Mouse (Mus musculus): ENCODE data around the gene Sod2. TPM values are rescaled to one million over a fixed set of nuclear protein-coding genes. Genes with fewer than 3 reads are reported as not detected.
A peak's percentile ranks its signal among the peaks of the same experiment; 100 is the strongest.
"Not testable (repeated sequence)": the region's sequence is repeated elsewhere in the genome, so short reads cannot be mapped to it uniquely, and the experiment has no call there.

Sod2 gene
- polyA plus RNA-seq, 1 experiment from 2014 or later, result 308 TPM

- not testable (repeated sequence) for H3K27me3 ChIP-seq (ENCODE audit: control insufficient read depth, insufficient read depth, low read length); H3K9me3 ChIP-seq (replicated peaks; ENCODE audit: control insufficient read depth, low read length); H3K4me3 ChIP-seq (ENCODE audit: low read depth, low read length); ATAC-seq (replicated peaks; ENCODE audit: insufficient number of reproducible peaks, low FRiP score, low TSS enrichment); H3K4me2 ChIP-seq; H3K9ac ChIP-seq (ENCODE audit: low read depth, low read length); H3K27ac ChIP-seq (ENCODE audit: low read depth, low read length); H3K36me3 ChIP-seq (ENCODE audit: control insufficient read depth, insufficient read depth, low read length); H3K4me1 ChIP-seq (ENCODE audit: control insufficient read depth, insufficient read depth, low read length)
- WGBS (ENCODE audit: insufficient replicate concordance), result 6% methylated on average over 3 of the region's 4 CpGs
These were observed 37.4 kb downstream of the Sod2 start for GRCm38 (mm10) chr17:13043846-13044673.

DNA sequence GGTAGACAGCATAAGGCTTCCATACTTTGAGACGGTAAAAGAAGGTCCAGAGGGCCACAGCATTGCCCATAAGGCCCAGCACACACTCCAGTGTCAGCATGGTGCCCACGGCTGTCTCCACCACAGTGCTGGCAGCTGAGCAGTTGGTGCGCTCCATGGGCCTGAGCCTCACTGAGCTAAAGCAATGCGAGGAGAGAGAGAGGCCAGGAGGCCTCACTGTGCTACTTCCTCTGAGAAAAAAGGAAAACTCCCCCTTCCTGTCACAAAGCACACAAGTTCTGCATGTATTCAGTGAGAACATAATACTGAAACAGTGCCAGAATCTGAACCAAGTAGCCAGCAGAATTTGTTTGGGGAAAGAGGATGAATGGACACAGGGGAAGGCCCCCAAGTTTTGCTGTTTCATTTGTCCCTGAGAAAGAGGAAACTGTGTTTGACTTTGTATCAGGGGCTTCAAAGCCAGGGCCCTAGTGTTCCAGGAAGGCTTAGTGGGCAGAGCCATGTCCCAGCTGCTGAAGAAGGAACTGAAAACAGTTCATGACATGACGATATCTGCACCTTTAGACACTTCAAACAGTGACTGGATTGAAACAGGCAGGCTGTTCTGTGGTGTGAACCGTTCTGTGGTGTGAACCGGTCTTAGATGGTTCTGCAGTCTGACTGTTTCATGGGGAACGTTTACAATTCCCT is 45.6 kb downstream of the Sod2 start, which contains the start of gene Gpr31b:
Gene Gpr31b, minus strand, starts transcription at position 173 of the 690 bp plus-strand sequence.
- not testable (repeated sequence) for H3K4me2 ChIP-seq; H3K27me3 ChIP-seq (ENCODE audit: control insufficient read depth, insufficient read depth, low read length); H3K4me3 ChIP-seq (ENCODE audit: low read depth, low read length); ATAC-seq (replicated peaks; ENCODE audit: insufficient number of reproducible peaks, low FRiP score, low TSS enrichment); H3K27ac ChIP-seq (ENCODE audit: low read depth, low read length); H3K36me3 ChIP-seq (ENCODE audit: control insufficient read depth, insufficient read depth, low read length); H3K4me1 ChIP-seq (ENCODE audit: control insufficient read depth, insufficient read depth, low read length); H3K9ac ChIP-seq (ENCODE audit: low read depth, low read length); H3K9me3 ChIP-seq (replicated peaks; ENCODE audit: control insufficient read depth, low read length)
- no CpG with 5 or more reads among the region's 8 CpGs for WGBS (ENCODE audit: insufficient replicate concordance)

DNA sequence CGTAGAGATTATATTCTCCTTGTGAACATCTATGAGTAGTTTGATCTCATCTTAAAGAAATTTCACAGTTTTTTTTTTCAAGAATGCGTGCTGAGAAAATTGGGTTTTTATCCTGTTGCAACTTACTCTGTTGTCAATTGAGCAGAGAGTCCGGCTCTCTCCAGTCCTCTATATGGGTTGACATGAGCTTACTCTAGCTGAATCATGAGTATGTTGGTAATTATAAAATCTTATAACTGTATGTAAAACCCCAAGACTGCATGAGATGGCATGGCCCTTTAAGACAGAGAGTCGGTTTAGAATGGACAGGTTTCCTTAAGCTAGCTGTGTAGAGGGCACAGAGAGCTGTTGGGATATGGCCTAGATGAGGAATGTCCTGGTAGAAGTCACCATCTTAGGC is 54.2 kb downstream of the Sod2 start, which contains the start of gene Tcp10b:
Gene Tcp10b, plus strand, starts transcription at position 301 of the 400 bp plus-strand sequence.
- H3K9ac ChIP-seq (ENCODE audit: low read depth, low read length); H3K4me3 ChIP-seq (ENCODE audit: low read depth, low read length); H3K27me3 ChIP-seq (ENCODE audit: control insufficient read depth, insufficient read depth, low read length); H3K4me2 ChIP-seq; H3K4me1 ChIP-seq (ENCODE audit: control insufficient read depth, insufficient read depth, low read length); H3K9me3 ChIP-seq (replicated peaks; ENCODE audit: control insufficient read depth, low read length); ATAC-seq (replicated peaks; ENCODE audit: insufficient number of reproducible peaks, low FRiP score, low TSS enrichment); H3K27ac ChIP-seq (ENCODE audit: low read depth, low read length); H3K36me3 ChIP-seq (ENCODE audit: control insufficient read depth, insufficient read depth, low read length): not testable (repeated sequence)
- WGBS (ENCODE audit: insufficient replicate concordance), result 81% methylated on average over 4 of the region's 4 CpGs

DNA sequence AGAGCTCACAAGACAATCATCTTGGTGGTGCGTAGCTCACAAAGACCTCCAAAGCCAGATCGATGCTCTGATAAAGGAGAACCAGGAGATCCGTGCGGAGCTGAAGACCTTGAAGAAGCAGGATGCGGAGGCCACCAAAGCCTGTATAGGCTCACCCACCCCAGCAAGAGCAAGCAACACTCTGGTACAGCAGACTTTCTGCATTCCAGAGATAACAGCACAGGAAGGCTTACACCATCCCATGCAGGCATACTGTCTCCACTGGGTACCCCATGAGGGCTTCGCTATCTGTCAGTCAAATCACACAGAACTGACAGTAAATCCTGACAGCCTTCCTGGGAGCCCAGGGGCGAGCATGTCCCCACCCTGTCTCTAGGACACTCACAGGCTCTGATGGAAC is 56.2 kb downstream of the Sod2 start:
- WGBS (ENCODE audit: insufficient replicate concordance), result 39% methylated on average over 2 of the region's 7 CpGs
- not testable (repeated sequence) for H3K9me3 ChIP-seq (replicated peaks; ENCODE audit: control insufficient read depth, low read length); H3K27me3 ChIP-seq (ENCODE audit: control insufficient read depth, insufficient read depth, low read length); H3K36me3 ChIP-seq (ENCODE audit: control insufficient read depth, insufficient read depth, low read length); H3K27ac ChIP-seq (ENCODE audit: low read depth, low read length); H3K4me2 ChIP-seq; H3K4me1 ChIP-seq (ENCODE audit: control insufficient read depth, insufficient read depth, low read length); H3K4me3 ChIP-seq (ENCODE audit: low read depth, low read length); H3K9ac ChIP-seq (ENCODE audit: low read depth, low read length)
- 0 out of 2 replicates have a peak, but pooled peaks have one; percentile 31 for ATAC-seq (replicated peaks; ENCODE audit: insufficient number of reproducible peaks, low FRiP score, low TSS enrichment)

DNA sequence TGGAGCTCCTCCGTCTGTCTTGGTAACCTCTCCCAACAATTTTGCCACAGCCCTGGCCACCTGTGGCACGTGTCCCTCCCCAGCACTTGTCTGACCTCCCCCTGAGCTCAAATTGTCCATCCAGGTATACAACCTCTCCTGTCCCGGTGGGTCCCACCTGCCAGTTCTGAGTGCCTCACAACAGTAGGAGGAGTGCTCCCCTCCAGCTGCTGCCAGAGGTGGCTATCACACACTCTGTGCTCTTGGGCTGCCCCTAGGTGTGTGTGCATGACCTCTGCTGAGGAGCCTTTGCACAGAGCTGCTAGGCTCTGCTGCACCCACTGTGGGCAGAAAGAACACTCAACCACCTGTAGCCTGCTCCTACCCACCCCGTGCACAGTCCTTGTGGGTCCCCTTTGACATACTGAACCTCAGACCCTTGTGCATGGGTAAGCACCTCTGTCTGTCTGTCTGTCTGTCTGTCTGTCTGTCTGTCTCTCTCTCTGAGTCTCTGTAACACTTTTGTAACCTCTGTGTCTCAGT is 61.3 kb downstream of the Sod2 start:
- not testable (repeated sequence) for H3K27me3 ChIP-seq (ENCODE audit: control insufficient read depth, insufficient read depth, low read length); H3K27ac ChIP-seq (ENCODE audit: low read depth, low read length); H3K4me2 ChIP-seq; H3K4me3 ChIP-seq (ENCODE audit: low read depth, low read length); ATAC-seq (replicated peaks; ENCODE audit: insufficient number of reproducible peaks, low FRiP score, low TSS enrichment); H3K9me3 ChIP-seq (replicated peaks; ENCODE audit: control insufficient read depth, low read length); H3K36me3 ChIP-seq (ENCODE audit: control insufficient read depth, insufficient read depth, low read length); H3K4me1 ChIP-seq (ENCODE audit: control insufficient read depth, insufficient read depth, low read length); H3K9ac ChIP-seq (ENCODE audit: low read depth, low read length)
- WGBS (ENCODE audit: insufficient replicate concordance), result 56% methylated on average over 1 of the region's 4 CpGs

GRCm38 (mm10) chr17:13069227-13069626 is 62.6 kb downstream of the Sod2 start:
- not testable (repeated sequence) for H3K9ac ChIP-seq (ENCODE audit: low read depth, low read length); H3K4me2 ChIP-seq; H3K4me3 ChIP-seq (ENCODE audit: low read depth, low read length); H3K9me3 ChIP-seq (replicated peaks; ENCODE audit: control insufficient read depth, low read length); H3K27me3 ChIP-seq (ENCODE audit: control insufficient read depth, insufficient read depth, low read length); H3K27ac ChIP-seq (ENCODE audit: low read depth, low read length); H3K36me3 ChIP-seq (ENCODE audit: control insufficient read depth, insufficient read depth, low read length); ATAC-seq (replicated peaks; ENCODE audit: insufficient number of reproducible peaks, low FRiP score, low TSS enrichment); H3K4me1 ChIP-seq (ENCODE audit: control insufficient read depth, insufficient read depth, low read length)
- WGBS (ENCODE audit: insufficient replicate concordance), result 63% methylated on average over 3 of the region's 5 CpGs

Other genes with a start within 250 kb of the Sod2 start
- 199 and 238 TPM in 2 replicates for gene Igf2r, start 237.2 kb upstream of the Sod2 start, polyA plus RNA-seq (2014; fragmentation: Nextera tagmentation; extraction: Ambion mirVana)
- 0.17 and 0.54 TPM in 2 replicates for gene Mas1, start 138.7 kb upstream of the Sod2 start, polyA plus RNA-seq (2014; fragmentation: Nextera tagmentation; extraction: Ambion mirVana)
- gene Mrgprh, start 130.8 kb upstream of the Sod2 start, polyA plus RNA-seq (2014; fragmentation: Nextera tagmentation; extraction: Ambion mirVana), result 0.10 and 0.25 TPM in 2 replicates
- gene Pnldc1, start 96.6 kb upstream of the Sod2 start, polyA plus RNA-seq (2014; fragmentation: Nextera tagmentation; extraction: Ambion mirVana), result 1.2 and 1.7 TPM in 2 replicates
- gene Tcp1, start 91.1 kb upstream of the Sod2 start, polyA plus RNA-seq (2014; fragmentation: Nextera tagmentation; extraction: Ambion mirVana), result 440 and 445 TPM in 2 replicates
- gene Mrpl18, start 90.5 kb upstream of the Sod2 start, polyA plus RNA-seq (2014; fragmentation: Nextera tagmentation; extraction: Ambion mirVana), result 196 and 205 TPM in 2 replicates
- gene Acat3, start 66.2 kb upstream of the Sod2 start, polyA plus RNA-seq (2014; fragmentation: Nextera tagmentation; extraction: Ambion mirVana), result 0.13 and 0.70 TPM in 2 replicates
- gene Acat2, start 46.1 kb upstream of the Sod2 start, polyA plus RNA-seq (2014; fragmentation: Nextera tagmentation; extraction: Ambion mirVana), result 38.3 and 56.5 TPM in 2 replicates
- gene Wtap, start 12.7 kb upstream of the Sod2 start, polyA plus RNA-seq (2014; fragmentation: Nextera tagmentation; extraction: Ambion mirVana), result 83.4 and 88.8 TPM in 2 replicates
- gene Gpr31b, start 45.5 kb downstream of the Sod2 start, polyA plus RNA-seq (2014; fragmentation: Nextera tagmentation; extraction: Ambion mirVana), result 0.19 TPM in 1 of 2 replicates, not detected in the other
- gene Tcp10b, start 54.3 kb downstream of the Sod2 start, polyA plus RNA-seq (2014; fragmentation: Nextera tagmentation; extraction: Ambion mirVana), result not detected in 2 replicates
- gene Unc93a, start 125.0 kb downstream of the Sod2 start, polyA plus RNA-seq (2014; fragmentation: Nextera tagmentation; extraction: Ambion mirVana), result not detected in 2 replicates
- gene Smok2a, start 214.3 kb downstream of the Sod2 start, polyA plus RNA-seq (2014; fragmentation: Nextera tagmentation; extraction: Ambion mirVana), result not detected in 2 replicates
- not detected in 2 replicates for gene Smok2b, start 223.4 kb downstream of the Sod2 start, polyA plus RNA-seq (2014; fragmentation: Nextera tagmentation; extraction: Ambion mirVana)